Mouse (Mus musculus) kidney, embryonic 14.5 days (tissue): ENCODE measurements around the gene Col4a2. TPM values are rescaled to one million over a fixed set of nuclear protein-coding genes. Genes with fewer than 3 reads are reported as not detected.
"Not testable (repeated sequence)": the region's sequence is repeated elsewhere in the genome, so short reads cannot be mapped to it uniquely, and the experiment has no call there.

Experiments
- ATAC-seq: fragments of 200-750 bp; cut with Nextera tagmentation; 2 replicates; pipeline ENCODE4 v1.8.0; 2017; ENCODE audit warnings: moderate number of reproducible peaks, mild to moderate bottlenecking, moderate TSS enrichment, moderate library complexity; ENCODE audit not compliant: low FRiP score, low TSS enrichment
- H3K27ac ChIP-seq: fragments of 300-500 bp; sonication (generic); 2 replicates; pipeline ENCODE4 v1.5.1; 2014; ENCODE audit warnings: low read depth, mild to moderate bottlenecking, low read length, moderate library complexity, mixed read lengths
- H3K27me3 ChIP-seq: fragments of 300-500 bp; sonication (generic); 2 replicates; pipeline ENCODE4 v1.6.1; 2014; ENCODE audit warnings: mild to moderate bottlenecking, low read length; ENCODE audit not compliant: control insufficient read depth, insufficient read depth
- H3K36me3 ChIP-seq: fragments of 300-500 bp; sonication (generic); 2 replicates; pipeline ENCODE4 v1.6.1; 2014; ENCODE audit warnings: low read length, mixed read lengths; ENCODE audit not compliant: control insufficient read depth, insufficient read depth
- H3K4me1 ChIP-seq: fragments of 300-500 bp; sonication (generic); 2 replicates; pipeline ENCODE4 v1.6.1; 2014; ENCODE audit warnings: low read length, mixed read lengths; ENCODE audit not compliant: control insufficient read depth, insufficient read depth
- H3K4me2 ChIP-seq: fragments of 300-500 bp; sonication (generic); replicated peaks from 2 replicates; pipeline ENCODE4 v1.6.1; 2014; ENCODE audit warnings: low read depth, mild to moderate bottlenecking, low read length
- H3K4me3 ChIP-seq: fragments of 300-500 bp; sonication (generic); 2 replicates; pipeline ENCODE4 v1.5.1; 2014; ENCODE audit warnings: mild to moderate bottlenecking, low read length
- H3K9ac ChIP-seq: fragments of 300-500 bp; sonication (generic); 2 replicates; pipeline ENCODE4 v1.6.1; 2014; ENCODE audit warnings: low read depth, mild to moderate bottlenecking, low read length, moderate library complexity
- H3K9me3 ChIP-seq: fragments of 300-500 bp; sonication (generic); 2 replicates; pipeline ENCODE4 v1.6.1; 2016; ENCODE audit warnings: low read length; ENCODE audit not compliant: control insufficient read depth
- WGBS: fragments of 180-500 bp; shearing (Covaris S2); extraction: QIAGEN DNeasy Blood & Tissue Kit; methylation state at CpG from one replicate; pipeline ENCODE4 v1.1.7; 2014; 5-methylcytosine and 5-hydroxymethylcytosine counted together
- polyA plus RNA-seq: library from polyadenylated mRNA; unstranded; fragments of >200 nt; fragmentation: Nextera tagmentation; extraction: Ambion mirVana; gene quantifications from 2 replicates; pipeline ENCODE4 v1.2.1, GENCODE M21; 2014

The Col4a2 gene
- polyA plus RNA-seq, 1 experiment from 2014 or later: 82.2 TPM

DNA sequence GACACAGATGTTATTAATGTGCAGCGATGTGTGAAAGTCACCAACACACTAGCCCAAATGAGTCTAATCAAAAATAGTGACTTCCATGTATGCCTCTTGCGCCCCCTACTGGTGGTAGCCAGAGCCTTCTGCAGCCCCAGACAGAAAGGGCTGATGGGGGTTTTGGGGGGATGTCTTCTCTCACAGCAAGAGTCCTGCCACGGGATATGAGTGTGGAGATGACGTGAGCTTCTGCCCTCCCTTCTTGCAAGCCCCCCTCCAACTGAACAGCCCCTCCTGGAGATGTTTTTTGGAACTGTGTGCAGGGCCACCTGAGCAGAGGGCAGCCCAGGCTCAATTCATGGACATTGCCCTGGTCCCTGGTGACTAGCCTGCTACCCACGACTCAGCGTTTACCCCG lies 173.5 kb downstream of the Col4a2 start:
- WGBS: 26% methylated on average over 7 of the region's 7 CpGs
- peak; percentile 41; the same call in 1 of the 2 replicates for ATAC-seq
- H3K9ac ChIP-seq: no peak overlapping the region

DNA sequence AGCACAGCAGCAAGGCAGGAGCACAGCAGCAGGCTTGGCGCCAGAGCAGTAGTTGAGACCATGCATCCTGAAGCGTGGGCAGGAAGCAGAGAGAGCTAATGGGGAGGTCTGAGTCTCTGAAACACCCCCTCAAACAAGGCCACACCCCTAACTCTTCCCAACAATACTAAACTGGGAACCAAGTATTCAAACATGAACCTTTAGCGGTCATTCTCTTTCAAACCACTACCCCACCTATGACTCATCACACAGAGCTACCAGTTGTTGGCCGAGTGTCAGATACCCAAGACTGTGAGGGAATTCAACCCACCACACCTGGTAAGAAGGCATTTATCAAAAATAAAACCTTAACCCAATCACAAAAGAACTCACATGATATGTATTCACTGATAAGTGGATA lies 174.6 kb downstream of the Col4a2 start:
- no peaks in the 10 kb centered on the region for H3K36me3 ChIP-seq
- H3K27me3 ChIP-seq: no peaks in the 10 kb centered on the region
- no peak for ATAC-seq
- H3K4me2 ChIP-seq: no peak overlapping the region
- H3K9ac ChIP-seq: no peak overlapping the region
- no peak overlapping the region for H3K27ac ChIP-seq
- no peaks in the 10 kb centered on the region for H3K9me3 ChIP-seq
- 78% methylated on average over 4 of the region's 4 CpGs for WGBS
- H3K4me3 ChIP-seq: no peak overlapping the region
- H3K4me1 ChIP-seq: no peaks in the 10 kb centered on the region

More for the DNA sequence above, 173.5 kb downstream of the Col4a2 start:
- Histone ChIP-seq H3K9me3 (no peaks in the 10 kb centered on the region), H3K36me3 (no peaks in the 10 kb centered on the region), H3K27me3 (no peaks in the 10 kb centered on the region), H3K4me3 (no peak overlapping the region), H3K27ac (no peak overlapping the region), H3K4me1 (no peaks in the 10 kb centered on the region), H3K4me2 (no peak overlapping the region)

DNA sequence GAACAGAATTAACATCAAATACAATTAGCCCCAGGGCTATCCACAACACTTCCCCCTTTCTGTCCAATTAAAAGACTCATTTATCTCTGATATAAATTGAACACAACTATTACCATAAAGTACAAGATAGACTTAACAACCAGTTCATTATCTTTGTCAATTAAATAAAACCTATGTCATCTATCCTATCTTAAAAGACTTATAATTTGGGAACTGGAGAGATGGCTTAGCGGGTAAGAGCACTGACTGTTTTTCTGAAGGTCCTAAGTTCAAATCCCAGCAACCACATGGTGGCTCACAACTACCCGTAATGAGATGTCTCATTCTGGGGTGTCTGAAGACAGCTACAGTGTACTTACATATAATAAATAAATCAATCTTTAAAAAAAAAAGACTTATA lies 179.7 kb downstream of the Col4a2 start:
- WGBS: 88% methylated on average over 2 of the region's 2 CpGs
- H3K27me3 ChIP-seq, ATAC-seq, H3K36me3 ChIP-seq, H3K4me2 ChIP-seq, H3K4me1 ChIP-seq, H3K9me3 ChIP-seq, H3K9ac ChIP-seq, H3K27ac ChIP-seq, H3K4me3 ChIP-seq: not testable (repeated sequence)

DNA sequence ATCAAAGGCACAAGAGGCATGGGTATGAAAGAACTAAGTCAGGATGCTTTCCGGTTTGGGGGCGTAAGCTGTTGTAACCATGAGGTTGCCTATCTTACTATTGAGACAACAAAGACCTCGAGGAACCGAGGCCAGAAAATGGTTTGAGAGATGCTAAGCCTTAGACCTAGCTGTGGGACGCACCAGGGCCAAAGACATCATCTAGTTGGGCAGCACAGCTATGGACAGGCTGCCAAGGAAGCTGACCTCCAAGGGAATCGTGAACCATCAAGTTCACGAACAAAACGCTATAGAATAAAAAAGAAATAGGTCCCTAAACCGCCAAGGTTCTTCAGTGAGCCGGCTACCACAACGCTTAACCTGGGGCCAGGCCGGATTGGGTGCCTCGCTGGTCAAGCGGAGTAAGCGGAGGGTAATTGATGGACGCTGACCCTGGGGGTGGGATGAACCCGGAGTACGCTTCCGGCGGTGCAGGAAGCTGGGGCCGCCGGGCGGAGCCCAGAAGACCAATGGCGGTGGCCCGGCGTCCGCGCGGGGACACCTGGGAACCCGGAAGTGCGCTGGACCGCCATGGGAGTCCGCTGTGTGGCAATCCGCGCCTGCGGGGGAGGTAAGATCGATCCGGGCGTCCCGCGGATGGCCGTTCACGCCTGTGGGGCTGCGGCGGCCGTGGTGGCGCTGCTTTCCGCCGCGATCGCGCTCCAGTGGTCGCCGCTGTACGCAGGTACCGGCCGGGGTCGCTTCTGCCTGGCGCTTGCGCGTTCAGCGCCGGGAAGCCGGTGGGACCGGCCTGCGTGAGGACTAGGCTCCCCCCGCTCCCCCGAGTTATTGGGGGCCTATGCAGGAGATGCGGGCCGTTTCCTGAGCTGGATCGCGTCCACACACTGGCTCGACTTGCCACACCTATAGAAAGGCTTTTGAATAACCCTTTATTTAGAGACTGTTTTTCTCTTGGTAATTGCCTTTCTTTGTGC lies 184.7 kb downstream of the Col4a2 start, which contains the start of gene Naxd:
Gene Naxd, plus strand, starts transcription at position 490 of the 974 bp plus-strand sequence.
- H3K9me3 ChIP-seq: no peaks in the 10 kb centered on the region
- H3K4me2 ChIP-seq: peak within 1 kb of the TSS; percentile 54
- H3K9ac ChIP-seq: peak within 1 kb of the TSS; percentile 77
- H3K27ac ChIP-seq: peak within 1 kb of the TSS; percentile 20; the same call in 1 of the 2 replicates
- peak; percentile 98 for ATAC-seq
- 4% methylated on average over 64 of the region's 73 CpGs for WGBS
- H3K36me3 ChIP-seq: no peaks in the 10 kb centered on the region; the same call in 1 of the 2 replicates
- peak within 1 kb of the TSS; percentile 77 for H3K4me3 ChIP-seq
- peaks cover 6% of the 10 kb centered on the region for H3K4me1 ChIP-seq
- no peaks in the 10 kb centered on the region for H3K27me3 ChIP-seq

DNA sequence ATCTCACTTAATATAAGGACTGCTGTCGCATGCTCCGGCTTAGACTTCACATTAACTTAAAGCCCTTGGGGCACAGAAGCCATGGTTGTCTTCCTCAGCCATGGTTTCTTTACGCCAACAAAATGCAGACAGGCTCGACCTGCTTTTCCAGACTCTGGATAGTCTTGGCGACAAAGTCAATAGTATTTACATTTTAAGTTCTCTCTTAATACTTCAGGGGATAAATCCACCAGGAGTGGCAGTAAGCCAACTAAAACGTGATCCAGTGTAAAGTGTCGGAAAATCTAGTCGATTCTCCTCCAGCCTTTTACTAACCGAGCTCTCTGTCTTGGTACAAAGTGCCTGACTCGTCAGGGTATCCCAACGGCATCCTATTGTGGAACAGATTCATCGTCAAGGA lies 185.7 kb downstream of the Col4a2 start:
- ATAC-seq: no peak
- 79% methylated on average over 12 of the region's 12 CpGs for WGBS
- no peaks in the 10 kb centered on the region for H3K27me3 ChIP-seq
- H3K9ac ChIP-seq: no peak overlapping the region; the same call in 1 of the 2 replicates
- H3K36me3 ChIP-seq: peaks cover 5% of the 10 kb centered on the region
- H3K4me2 ChIP-seq: peak overlapping the region; percentile 54
- no peak overlapping the region for H3K27ac ChIP-seq
- peak overlapping the region; percentile 77 for H3K4me3 ChIP-seq
- H3K9me3 ChIP-seq: no peaks in the 10 kb centered on the region
- peaks cover 6% of the 10 kb centered on the region for H3K4me1 ChIP-seq

Other genes with a start within 250 kb of the Col4a2 start
- 169 and 322 TPM in 2 replicates for gene Col4a1, start within 50 bp of the Col4a2 start, polyA plus RNA-seq
- gene Rab20, start 165.9 kb downstream of the Col4a2 start, polyA plus RNA-seq: 19.5 TPM in 2 replicates
- 116 TPM in 2 replicates for gene Naxd, start 184.7 kb downstream of the Col4a2 start, polyA plus RNA-seq
- 22.8 and 23.8 TPM in 2 replicates for gene Cars2, start 238.0 kb downstream of the Col4a2 start, polyA plus RNA-seq
- 35.7 and 40.7 TPM in 2 replicates for gene Ing1, start 242.8 kb downstream of the Col4a2 start, polyA plus RNA-seq